Mouse (Mus musculus): ENCODE measurements around the gene B3galt1.

DNA sequence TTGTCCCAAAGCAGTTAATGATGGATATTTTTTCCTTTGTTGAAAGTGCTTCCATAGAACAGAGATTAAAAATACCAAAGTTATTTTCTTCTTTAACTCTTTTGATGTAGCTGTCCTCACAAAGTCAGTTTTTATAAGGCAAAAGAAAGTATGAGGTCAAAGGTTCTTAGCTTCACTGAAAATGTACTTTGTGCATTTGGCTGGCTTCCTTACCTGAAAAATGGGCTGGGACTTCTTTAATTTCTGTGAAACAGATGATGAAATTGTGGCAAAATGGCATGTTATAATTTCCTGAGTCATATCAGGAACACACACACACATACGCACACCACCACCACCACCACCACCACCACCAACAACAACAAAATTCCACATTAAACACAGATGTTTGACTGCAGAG lies 427.8 kb downstream of the B3galt1 start:
- no peak for TF ChIP-seq HCFC1 (IDR thresholded peaks at IDR 0.05; ENCODE audit: low read depth, low read length)
- TF ChIP-seq MYB (IDR thresholded peaks at IDR 0.05; ENCODE audit: low read depth, low read length) = no peak
- TF ChIP-seq MAZ (IDR thresholded peaks at IDR 0.05; ENCODE audit: low read depth, low read length) = no peak
- TF ChIP-seq CTCF (IDR thresholded peaks at IDR 0.05 in 2 of 3, conservative IDR thresholded peaks at IDR 0.05 in 1 of 3; ENCODE audit: control insufficient read depth in 1 of 3, insufficient read depth in 1 of 3, low read depth in 2 of 3, low read length in 3 of 3, poor library complexity in 1 of 3, severe bottlenecking in 1 of 3) = no peak
- no peak for TF ChIP-seq CHD2 (IDR thresholded peaks at IDR 0.05; ENCODE audit: low read length)
- no peak for TF ChIP-seq ELF1 (IDR thresholded peaks at IDR 0.05; ENCODE audit: low read depth, low read length)
- TF ChIP-seq TBP (IDR thresholded peaks at IDR 0.05; ENCODE audit: low read depth, low read length) = no peak
- TF ChIP-seq ZC3H11A (IDR thresholded peaks at IDR 0.05; ENCODE audit: low read depth, low read length) = no peak
- TF ChIP-seq GATA1 (IDR thresholded peaks at IDR 0.05; ENCODE audit: low read depth, low read length) = no peak
- TF ChIP-seq POLR2A (IDR thresholded peaks at IDR 0.05; ENCODE audit: control insufficient read depth in 1 of 2, insufficient read depth in 1 of 2, low read depth in 1 of 2, low read length in 2 of 2, poor library complexity in 1 of 2) = no peak
- TF ChIP-seq NELFE (IDR thresholded peaks at IDR 0.05; ENCODE audit: low read depth, low read length) = no peak
- no peak for TF ChIP-seq ZNF384 (IDR thresholded peaks at IDR 0.05; ENCODE audit: low read depth, low read length)

All from MEL (cell line).